Mouse (Mus musculus): Measurements from ENCODE around the gene Rhot1. TPM values are rescaled to one million over a fixed set of nuclear protein-coding genes. Genes with fewer than 3 reads are reported as not detected.

Rhot1 gene
- polyA plus RNA-seq, 1 experiment from 2014 or later: 73.8 TPM

GRCm38 (mm10) chr11:80313462-80313861 lies 104.6 kb downstream of the Rhot1 start:
- Histone ChIP-seq H3K4me2 (replicated peaks; ENCODE audit: low read depth, low read length) (no peak overlapping the region), H3K9me3 (ENCODE audit: control insufficient read depth, low read length) (no peaks in the 10 kb centered on the region), H3K27ac (ENCODE audit: low read depth, low read length) (peak overlapping the region; percentile 93), H3K4me3 (ENCODE audit: low read depth, low read length) (no peak overlapping the region), H3K4me1 (replicated peaks; ENCODE audit: control insufficient read depth, insufficient read depth, low read length) (peaks cover 23% of the 10 kb centered on the region), H3K27me3 (ENCODE audit: control insufficient read depth, insufficient read depth, low read length) (no peaks in the 10 kb centered on the region), H3K9ac (ENCODE audit: low read depth, low read length) (no peak overlapping the region), H3K36me3 (ENCODE audit: control insufficient read depth, insufficient read depth, low read length) (no peaks in the 10 kb centered on the region)
- DNase-seq (ENCODE audit: low spot score) (no peak), ATAC-seq (ENCODE audit: low FRiP score) (no peak)
- 61% methylated on average over 1 of the region's 1 CpGs for WGBS

DNA sequence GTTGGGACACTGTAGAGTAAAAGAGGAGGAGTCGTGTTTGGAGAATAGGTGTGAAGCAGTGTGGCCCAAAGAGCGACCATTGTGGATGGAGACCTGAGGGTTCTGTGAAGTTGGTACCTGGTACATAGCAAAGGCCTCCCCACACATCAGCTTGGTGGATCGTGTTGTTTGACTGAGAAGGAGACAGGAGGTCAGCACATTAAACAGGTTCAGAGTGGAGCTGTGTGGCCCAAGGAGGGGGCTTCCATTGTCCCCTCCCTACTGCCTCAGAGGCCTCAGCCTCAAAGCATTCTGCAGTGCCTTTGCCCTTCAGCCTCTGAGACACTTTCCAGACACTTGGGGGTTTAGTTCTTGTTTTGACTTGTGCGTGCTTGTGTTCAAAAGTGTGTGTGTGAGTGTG lies 105.1 kb downstream of the Rhot1 start:
- DNase-seq (ENCODE audit: low spot score) (no peak), ATAC-seq (ENCODE audit: low FRiP score) (no peak)
- Histone ChIP-seq H3K4me3 (ENCODE audit: low read depth, low read length) (no peak overlapping the region), H3K27ac (ENCODE audit: low read depth, low read length) (0 out of 2 replicates have a peak overlapping the region, but pooled peaks have one; percentile 93), H3K9ac (ENCODE audit: low read depth, low read length) (no peak overlapping the region), H3K4me1 (replicated peaks; ENCODE audit: control insufficient read depth, insufficient read depth, low read length) (peaks cover 23% of the 10 kb centered on the region), H3K36me3 (ENCODE audit: control insufficient read depth, insufficient read depth, low read length) (no peaks in the 10 kb centered on the region), H3K27me3 (ENCODE audit: control insufficient read depth, insufficient read depth, low read length) (no peaks in the 10 kb centered on the region), H3K4me2 (replicated peaks; ENCODE audit: low read depth, low read length) (no peak overlapping the region), H3K9me3 (ENCODE audit: control insufficient read depth, low read length) (no peaks in the 10 kb centered on the region)
- 69% methylated on average over 4 of the region's 4 CpGs for WGBS

DNA sequence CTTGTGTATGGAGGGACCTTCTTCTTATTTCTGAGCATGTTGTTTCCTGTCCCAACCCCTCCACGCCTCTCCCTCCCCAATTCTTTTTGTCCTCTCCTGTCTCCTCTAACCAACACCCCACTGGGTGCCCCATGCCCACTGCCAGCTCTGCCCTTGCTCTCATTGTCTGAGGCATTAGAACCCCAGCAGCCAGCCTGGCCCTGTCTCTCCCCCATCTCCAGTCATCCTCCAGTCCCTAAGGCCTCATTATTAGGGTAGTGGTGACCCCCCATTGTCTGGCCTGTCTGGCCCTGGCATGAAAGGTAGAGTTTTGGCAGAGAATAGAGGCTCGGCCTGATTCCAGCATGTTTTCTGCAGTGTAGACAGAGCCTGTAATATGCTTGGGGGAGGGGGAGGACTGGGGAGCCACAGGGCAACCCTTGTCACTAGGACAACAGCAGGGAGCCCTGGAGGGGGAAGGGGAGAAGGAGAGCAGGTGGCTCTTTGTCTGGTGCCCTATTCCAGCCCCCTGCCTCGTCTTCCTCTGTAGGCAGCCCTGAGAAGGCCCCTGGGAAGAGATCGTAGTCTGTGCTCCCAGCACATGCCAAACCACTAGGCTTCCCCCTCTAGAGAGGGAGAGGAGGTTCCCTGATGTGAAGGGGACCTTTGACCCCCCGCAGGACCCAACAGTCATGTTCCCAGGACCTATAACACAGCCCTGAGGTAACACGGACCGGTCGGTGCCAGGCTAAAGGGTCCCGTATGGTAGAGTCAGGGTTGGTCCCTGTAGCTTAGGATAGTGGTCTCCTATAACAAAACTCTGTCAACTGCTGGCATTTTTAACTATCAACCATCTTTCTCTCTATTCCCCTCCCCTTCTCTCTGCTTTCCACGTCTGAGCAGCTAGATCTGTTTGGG lies 107.2 kb downstream of the Rhot1 start:
- ATAC-seq (ENCODE audit: low FRiP score) (peak; percentile 79), DNase-seq (ENCODE audit: low spot score) (peak; percentile 66)
- H3K9ac ChIP-seq (ENCODE audit: low read depth, low read length): peak overlapping the region; percentile 34; the same call in 1 of the 2 replicates
- no peak overlapping the region for H3K4me2 ChIP-seq (replicated peaks; ENCODE audit: low read depth, low read length)
- WGBS: 34% methylated on average over 10 of the region's 10 CpGs
- peaks cover 23% of the 10 kb centered on the region for H3K4me1 ChIP-seq (replicated peaks; ENCODE audit: control insufficient read depth, insufficient read depth, low read length)
- no peaks in the 10 kb centered on the region for H3K9me3 ChIP-seq (ENCODE audit: control insufficient read depth, low read length)
- H3K4me3 ChIP-seq (ENCODE audit: low read depth, low read length): no peak overlapping the region
- no peaks in the 10 kb centered on the region for H3K36me3 ChIP-seq (ENCODE audit: control insufficient read depth, insufficient read depth, low read length)
- H3K27me3 ChIP-seq (ENCODE audit: control insufficient read depth, insufficient read depth, low read length): no peaks in the 10 kb centered on the region
- H3K27ac ChIP-seq (ENCODE audit: low read depth, low read length): peak overlapping the region; percentile 83

Other genes starting within 250 kb of the Rhot1 start
- gene Utp6, start 246.6 kb upstream of the Rhot1 start, polyA plus RNA-seq (2014; fragmentation: Nextera tagmentation; extraction: Ambion mirVana): 84.5 and 87.5 TPM in 2 replicates
- gene Suz12, start 215.9 kb upstream of the Rhot1 start, polyA plus RNA-seq (2014; fragmentation: Nextera tagmentation; extraction: Ambion mirVana): 26.1 and 36.1 TPM in 2 replicates
- 27.0 and 27.9 TPM in 2 replicates for gene Crlf3, start 128.0 kb upstream of the Rhot1 start, polyA plus RNA-seq (2014; fragmentation: Nextera tagmentation; extraction: Ambion mirVana)
- gene Atad5, start 119.6 kb upstream of the Rhot1 start, polyA plus RNA-seq (2014; fragmentation: Nextera tagmentation; extraction: Ambion mirVana): 14.7 and 17.7 TPM in 2 replicates
- gene Tefm, start 66.8 kb upstream of the Rhot1 start, polyA plus RNA-seq (2014; fragmentation: Nextera tagmentation; extraction: Ambion mirVana): 29.4 and 34.6 TPM in 2 replicates
- 1.1 and 1.4 TPM in 2 replicates for gene Adap2, start 54.9 kb upstream of the Rhot1 start, polyA plus RNA-seq (2014; fragmentation: Nextera tagmentation; extraction: Ambion mirVana)
- 3.3 and 3.8 TPM in 2 replicates for gene Rnf135, start 25.2 kb upstream of the Rhot1 start, polyA plus RNA-seq (2014; fragmentation: Nextera tagmentation; extraction: Ambion mirVana)
- gene Rhbdl3, start 91.9 kb downstream of the Rhot1 start, polyA plus RNA-seq (2014; fragmentation: Nextera tagmentation; extraction: Ambion mirVana): 13.4 and 16.4 TPM in 2 replicates
- gene 5730455P16Rik, start 169.0 kb downstream of the Rhot1 start, polyA plus RNA-seq (2014; fragmentation: Nextera tagmentation; extraction: Ambion mirVana): 24.9 and 25.2 TPM in 2 replicates
- 332 and 351 TPM in 2 replicates for gene Zfp207, start 174.3 kb downstream of the Rhot1 start, polyA plus RNA-seq (2014; fragmentation: Nextera tagmentation; extraction: Ambion mirVana)
- 354 and 383 TPM in 2 replicates for gene Psmd11, start 219.6 kb downstream of the Rhot1 start, polyA plus RNA-seq (2014; fragmentation: Nextera tagmentation; extraction: Ambion mirVana)

Data from hindbrain, embryonic 11.5 days (tissue).